Comparison of ENCODE assay signal across 15 mouse cellular contexts in the genomic region with DNA sequence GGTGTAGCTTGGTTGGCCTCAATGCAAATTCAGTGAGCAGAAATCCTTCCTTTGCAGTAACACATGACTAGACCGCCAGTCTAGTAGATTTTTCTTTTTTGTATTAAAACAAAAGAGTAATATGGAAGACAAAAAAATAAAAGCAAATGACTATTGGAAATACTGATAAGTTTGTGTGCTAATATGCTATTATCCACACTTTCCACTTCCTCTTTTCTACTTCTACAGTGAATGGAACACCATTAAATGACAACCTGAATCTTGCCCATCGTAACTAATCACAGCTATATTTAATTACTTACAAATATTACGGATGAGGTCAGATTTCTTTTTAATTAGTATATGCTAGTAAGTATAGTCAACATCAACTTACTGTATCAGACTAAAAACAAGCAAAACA.
"Had no signal": no experiment of that assay in that cellular context is flagged by ENCODE, and none has a peak within 500 bp of the region (broad histone marks: within the 10 kb centered on the region; RNA-seq: fewer than 3 reads in every experiment).

No protein-coding gene starts in this region.

- DNase-seq: kidney, adult 18-20 months; kidney, adult 9 months; kidney, postnatal 14 days; kidney, postnatal 4 days; liver, embryonic 13.5 days; lung, adult 2 months; lung, postnatal 14 days; midbrain, embryonic 14.5 days; thymus, adult 2 months; thymus, postnatal 25 days had no signal

- H3K9ac ChIP-seq: limb, embryonic 13.5 days; liver, embryonic 13.5 days had no signal

- H3K4me3 ChIP-seq: limb, embryonic 10.5 days; limb, embryonic 13.5 days; liver, embryonic 13.5 days had no signal

- H3K36me3 ChIP-seq: limb, embryonic 10.5 days; limb, embryonic 13.5 days; liver, embryonic 13.5 days had no signal

- H3K27me3 ChIP-seq: limb, embryonic 13.5 days; liver, embryonic 13.5 days had no signal

- H3K4me1 ChIP-seq: limb, embryonic 10.5 days had no signal

- H3K9me3 ChIP-seq: limb, embryonic 10.5 days; limb, embryonic 13.5 days; liver, embryonic 13.5 days had no signal

- H3K27ac ChIP-seq: limb, embryonic 10.5 days; limb, embryonic 13.5 days; liver, embryonic 13.5 days; macrophage; stomach, postnatal 0 days had no signal

- H3K4me2 ChIP-seq: limb, embryonic 13.5 days; liver, embryonic 13.5 days; midbrain, embryonic 11.5 days had no signal
